Mouse (Mus musculus): ENCODE data around the gene Usp24.
"Not testable (repeated sequence)": the region's sequence is repeated elsewhere in the genome, so short reads cannot be mapped to it uniquely, and the experiment has no call there.

Gene Usp24

DNA sequence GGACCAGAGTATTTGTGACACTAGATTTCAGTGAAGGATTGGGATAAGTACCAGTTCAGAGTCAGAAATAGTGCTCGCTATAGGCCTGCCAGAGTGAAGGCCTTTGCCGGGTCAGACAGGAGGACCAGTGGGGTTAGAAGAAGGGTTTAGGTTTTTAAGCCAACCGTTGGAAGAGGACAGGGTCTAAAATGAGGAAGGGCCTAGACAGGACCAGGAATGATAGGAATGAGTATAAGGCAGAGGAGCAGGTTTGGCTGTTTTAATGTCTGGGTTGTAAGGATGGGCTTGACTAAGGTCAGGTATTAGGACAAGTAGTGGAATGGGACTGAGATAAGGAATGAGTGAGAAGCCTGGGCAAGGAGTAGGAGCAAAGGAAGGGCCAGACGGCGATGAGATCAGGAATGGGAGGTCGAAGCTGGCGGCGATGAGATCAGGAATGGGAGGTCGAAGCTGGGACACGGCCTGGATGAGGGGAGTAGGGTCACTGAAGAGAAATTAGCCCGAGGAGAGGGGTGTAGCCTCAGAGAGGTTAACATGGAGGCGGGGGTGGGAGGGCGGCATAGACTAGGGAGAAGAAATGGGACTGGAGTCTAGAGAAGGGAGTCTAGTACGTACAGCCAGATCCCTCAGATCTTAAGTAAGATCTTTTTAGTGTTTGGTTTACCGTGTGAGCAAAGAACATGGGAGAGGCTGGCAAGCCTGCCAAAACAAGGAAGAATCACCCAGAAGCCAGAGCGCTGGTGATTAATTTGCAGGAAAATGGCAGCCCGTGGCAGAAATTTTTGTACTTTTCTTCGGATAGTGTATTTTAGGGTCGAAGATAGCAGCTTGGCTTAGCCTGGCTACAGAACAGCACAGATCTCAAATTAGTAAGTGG lies 1.4 kb downstream of the Usp24 start:
- in situ Hi-C loops (cut with MboI; ENCODE audit: unreplicated experiment in 2 of 2), result no loop called here

DNA sequence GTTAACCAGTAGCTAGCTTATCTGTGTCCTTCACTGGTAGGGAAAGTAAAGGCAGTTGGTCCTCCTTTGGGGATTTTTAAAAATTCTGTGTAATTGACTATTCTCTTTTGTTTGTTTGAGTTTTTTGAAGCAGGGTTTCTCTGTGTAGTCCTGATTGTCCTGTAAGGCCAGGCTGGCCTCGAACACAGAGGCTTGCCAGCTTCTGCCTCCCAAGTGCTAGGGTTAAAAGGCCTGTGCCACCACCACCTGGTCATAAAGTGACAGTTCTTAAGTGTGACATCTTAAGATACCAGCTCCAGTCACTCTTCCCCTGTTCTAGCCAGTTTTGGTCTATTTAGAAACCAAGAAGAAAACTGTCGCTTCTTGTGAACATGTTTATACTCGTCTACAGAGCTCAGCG lies 2.2 kb downstream of the Usp24 start:
- in situ Hi-C loops (cut with MboI; ENCODE audit: unreplicated experiment in 2 of 2), result no loop called here

DNA sequence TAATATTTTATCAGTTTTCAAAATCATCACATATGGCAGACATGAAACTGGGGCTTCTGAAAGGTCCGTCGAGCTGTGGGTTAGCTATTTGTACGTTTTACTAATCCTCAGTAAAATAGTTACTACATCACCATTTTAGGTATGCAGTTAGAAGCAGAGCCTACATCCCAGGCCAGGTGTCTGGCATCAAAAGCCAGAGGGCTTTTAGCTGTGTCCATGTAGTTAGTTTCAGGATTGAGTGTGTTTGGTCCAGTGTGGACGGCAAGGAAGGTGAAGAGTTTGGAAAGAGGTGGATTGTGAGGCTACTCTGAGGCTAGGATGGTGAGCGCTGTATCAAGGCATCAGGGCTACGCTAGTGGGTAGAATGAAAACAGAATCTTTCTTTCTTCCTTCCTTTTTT lies 3.0 kb downstream of the Usp24 start:
- in situ Hi-C loops (cut with MboI; ENCODE audit: unreplicated experiment in 2 of 2), result no loop called here

DNA sequence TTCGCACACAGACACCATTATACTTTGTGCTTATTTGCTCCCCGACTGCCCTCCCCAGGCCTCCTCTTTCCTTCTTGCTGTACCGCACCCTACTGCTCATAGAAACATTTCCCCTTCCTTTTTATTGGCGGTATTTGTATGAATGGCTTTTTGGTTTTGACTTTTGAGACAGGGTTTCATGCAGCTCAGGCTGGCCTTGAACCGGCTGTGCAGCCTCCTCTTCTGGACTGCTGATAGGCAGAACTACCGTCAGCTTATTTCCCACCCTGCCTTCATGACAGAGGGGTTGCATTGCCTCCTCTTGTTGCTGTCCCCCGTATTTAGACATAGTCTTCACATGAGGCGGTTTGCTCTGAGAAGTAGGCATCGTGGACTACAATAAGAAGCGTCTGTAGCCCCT lies 6.8 kb downstream of the Usp24 start:
- in situ Hi-C loops (cut with MboI; ENCODE audit: unreplicated experiment in 2 of 2), result no loop called here

DNA sequence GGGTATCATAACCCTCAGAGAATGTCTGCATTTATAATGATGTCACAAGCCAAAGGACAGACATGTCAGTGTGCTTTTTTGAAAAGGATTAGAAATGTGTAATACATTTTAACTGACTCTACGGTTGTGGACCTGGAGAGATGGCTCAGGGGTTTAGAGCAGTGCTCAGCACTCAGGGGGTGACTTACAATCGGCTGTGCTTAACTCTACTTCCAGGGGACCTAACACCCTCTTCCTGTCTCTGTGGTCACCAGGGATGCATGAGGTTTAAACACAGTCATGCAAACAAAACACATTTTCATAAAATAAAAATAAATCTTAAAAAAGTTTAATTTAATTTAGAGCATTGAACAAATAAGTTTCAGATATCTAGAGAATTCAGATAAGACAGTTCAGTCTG lies 7.3 kb downstream of the Usp24 start:
- in situ Hi-C loops (cut with MboI; ENCODE audit: unreplicated experiment in 2 of 2), result no loop called here

DNA sequence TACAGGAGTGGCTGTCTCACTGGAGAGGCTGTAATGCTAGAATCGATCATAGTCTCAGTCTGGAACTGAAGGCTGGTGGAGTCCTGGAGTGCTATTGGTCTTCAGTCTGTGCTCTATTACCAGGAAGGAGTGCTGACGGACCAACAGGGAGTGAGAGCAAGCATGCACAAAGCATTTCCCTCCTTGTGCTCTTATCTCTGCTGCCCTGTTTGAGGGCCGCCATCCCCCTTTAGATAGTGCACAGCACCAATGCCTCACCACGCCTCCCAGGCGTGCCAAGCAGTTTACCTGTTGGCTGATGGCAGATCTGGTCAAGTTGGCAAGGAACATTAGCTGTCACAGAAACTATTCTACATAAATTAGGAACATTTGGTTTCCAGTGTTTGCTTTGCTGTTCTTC lies 11.4 kb downstream of the Usp24 start:
- in situ Hi-C loops (cut with MboI; ENCODE audit: unreplicated experiment in 2 of 2), result no loop called here

DNA sequence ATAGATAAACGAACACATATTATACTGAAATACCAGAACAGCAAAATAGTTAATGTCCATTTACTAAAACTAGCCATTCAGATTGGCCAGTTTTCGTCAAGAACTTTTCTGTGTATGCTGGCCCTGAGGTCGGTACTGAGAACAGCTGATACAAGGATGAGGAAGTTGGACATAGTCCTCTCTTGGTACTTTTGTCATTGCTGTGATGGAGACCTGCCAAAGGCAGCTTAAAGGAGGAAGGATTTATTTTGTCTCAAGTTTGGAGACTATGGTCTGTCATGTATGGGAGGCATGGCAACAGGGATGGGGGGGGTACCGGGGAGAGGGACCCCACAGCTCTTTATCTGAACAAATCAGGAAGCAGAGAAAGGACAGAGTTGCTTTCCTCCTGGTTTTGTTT lies 12.7 kb downstream of the Usp24 start:
- in situ Hi-C loops (cut with MboI; ENCODE audit: unreplicated experiment in 2 of 2), result no loop called here

DNA sequence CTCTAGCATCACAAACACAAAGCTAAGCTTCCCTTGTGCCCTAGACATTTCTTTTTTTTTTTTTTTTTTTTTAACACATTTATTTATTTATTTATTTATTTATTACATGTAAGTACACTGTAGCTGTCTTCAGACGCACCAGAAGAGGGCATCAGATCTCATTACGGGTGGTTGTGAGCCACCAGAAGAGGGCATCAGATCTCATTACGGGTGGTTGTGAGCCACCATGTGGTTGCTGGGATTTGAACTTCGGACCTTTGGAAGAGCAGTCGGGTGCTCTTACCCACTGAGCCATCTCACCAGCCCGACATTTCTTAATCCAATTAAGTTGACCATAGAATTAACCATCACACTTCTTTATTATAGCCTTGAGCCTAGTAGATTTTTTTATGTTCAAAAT lies 13.2 kb downstream of the Usp24 start:
- in situ Hi-C loops (cut with MboI; ENCODE audit: unreplicated experiment in 2 of 2), result not testable (repeated sequence)

DNA sequence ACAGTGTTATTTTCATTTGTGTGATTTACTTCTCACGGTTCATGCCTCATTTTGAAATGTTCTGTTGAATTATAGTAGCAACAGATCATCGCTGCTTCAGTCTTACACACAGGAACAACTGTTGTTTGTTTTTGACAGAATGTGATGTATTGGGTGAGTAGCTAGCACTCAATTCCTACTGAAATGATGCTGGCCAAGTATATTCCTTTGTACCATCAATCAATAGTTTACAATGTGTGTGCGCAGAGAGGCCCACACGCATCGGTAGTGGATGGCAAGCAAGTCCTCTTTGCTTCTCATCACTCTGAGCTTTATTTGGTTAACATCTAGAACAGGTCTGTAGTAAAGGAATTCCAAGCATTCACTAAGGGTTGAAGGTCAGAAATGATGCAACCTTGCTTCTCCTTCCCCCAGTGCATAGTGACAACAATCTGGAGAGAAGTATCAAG lies 14.4 kb downstream of the Usp24 start:
- in situ Hi-C loops (cut with MboI; ENCODE audit: unreplicated experiment in 2 of 2), result no loop called here

DNA sequence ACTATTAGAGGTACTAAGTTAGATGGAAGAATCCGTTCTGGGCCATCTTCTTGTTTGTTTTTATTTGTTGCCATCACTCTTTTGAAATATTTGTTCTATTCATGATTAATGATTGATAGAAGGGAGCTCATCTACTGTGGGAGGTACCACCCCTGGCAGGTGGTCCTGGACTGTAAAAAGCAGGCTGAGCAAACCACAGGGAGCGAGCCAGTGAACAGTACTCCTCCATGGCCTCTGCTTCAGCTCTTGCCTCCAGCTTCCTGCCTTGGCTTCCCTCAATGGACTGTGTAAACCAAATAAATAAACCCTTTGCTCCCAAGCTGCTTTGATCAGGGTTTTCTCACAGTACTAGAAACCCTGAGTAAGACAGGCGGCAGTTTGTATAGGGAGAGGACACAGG lies 17.1 kb downstream of the Usp24 start:
- in situ Hi-C loops (cut with MboI; ENCODE audit: unreplicated experiment in 2 of 2), result no loop called here

DNA sequence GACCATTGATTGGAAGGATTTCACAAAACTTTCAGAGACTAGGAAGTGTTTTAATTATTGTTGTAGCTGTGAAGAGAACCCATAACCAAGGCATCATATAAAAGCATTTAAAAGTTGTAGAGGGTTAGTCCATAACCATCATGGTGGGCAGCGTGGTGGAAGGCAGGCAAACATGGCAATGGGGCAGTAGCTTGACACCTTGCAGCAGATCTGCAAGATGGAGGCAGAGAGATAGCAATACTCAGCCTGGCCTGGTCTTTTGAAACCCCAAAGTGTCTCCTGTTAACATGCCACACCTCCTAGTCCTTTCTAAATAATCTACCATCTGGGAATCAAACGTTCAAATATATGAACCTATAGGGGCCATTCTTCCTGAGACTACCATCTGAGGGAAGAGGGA lies 17.6 kb downstream of the Usp24 start:
- in situ Hi-C loops (cut with MboI; ENCODE audit: unreplicated experiment in 2 of 2), result no loop called here

DNA sequence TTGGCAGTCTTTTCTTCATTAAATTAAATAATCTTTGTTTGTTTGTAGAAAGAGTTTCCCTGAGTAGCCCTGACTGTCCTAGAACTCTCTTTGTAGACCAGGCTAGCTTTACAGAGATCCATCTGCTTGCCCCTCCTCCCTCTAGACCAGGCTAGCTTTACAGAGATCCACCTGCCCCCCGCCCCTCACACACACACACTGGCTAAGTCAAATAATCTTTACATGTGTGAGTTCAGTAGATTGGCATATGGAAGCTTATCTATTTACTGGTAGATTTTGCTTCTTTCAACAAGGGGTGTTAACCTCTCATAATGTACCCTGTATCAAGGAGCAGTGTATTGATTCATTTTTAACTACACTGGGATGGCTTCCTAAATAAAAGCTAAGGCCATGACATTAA lies 19.8 kb downstream of the Usp24 start:
- in situ Hi-C loops (cut with MboI; ENCODE audit: unreplicated experiment in 2 of 2), result no loop called here

DNA sequence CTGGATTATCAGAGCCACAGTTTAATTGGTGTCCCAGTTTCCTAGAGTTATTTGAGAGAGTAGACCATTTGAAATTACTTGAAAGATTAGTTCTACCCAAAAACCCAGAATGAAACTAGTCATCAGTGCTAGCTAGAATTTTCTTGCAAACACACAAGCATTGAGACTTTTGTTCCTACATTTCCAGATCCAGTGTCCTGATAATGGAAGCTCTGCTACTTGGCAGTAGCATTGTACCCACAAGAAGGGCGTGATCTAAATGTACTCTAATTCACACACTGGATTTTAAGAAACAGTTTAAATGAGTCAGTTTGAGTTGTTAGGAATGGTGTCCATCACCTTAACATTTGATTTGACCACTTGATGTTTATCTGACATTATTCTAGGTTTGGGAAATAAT lies 31.7 kb downstream of the Usp24 start:
- in situ Hi-C loops (cut with MboI; ENCODE audit: unreplicated experiment in 2 of 2), result no loop called here

DNA sequence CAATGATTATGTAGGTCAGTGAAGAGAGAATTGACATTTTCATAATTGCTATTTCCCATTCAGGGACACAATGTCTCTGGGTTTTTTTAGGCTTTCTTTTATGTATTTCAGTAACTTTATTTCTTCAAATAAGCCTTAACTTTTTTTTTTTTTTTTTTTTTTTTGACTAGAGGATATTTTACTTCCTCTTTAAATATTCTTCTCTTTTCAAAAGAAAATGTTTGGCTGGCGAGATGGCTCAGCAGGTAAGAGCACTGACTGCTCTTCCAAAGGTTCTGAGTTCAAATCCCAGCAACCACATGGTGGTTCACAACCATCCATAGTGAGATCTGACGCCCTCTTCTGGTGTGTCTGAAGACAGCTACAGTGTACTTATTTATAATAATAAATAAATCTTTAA lies 39.0 kb downstream of the Usp24 start:
- in situ Hi-C loops (cut with MboI; ENCODE audit: unreplicated experiment in 2 of 2), result not testable (repeated sequence)

DNA sequence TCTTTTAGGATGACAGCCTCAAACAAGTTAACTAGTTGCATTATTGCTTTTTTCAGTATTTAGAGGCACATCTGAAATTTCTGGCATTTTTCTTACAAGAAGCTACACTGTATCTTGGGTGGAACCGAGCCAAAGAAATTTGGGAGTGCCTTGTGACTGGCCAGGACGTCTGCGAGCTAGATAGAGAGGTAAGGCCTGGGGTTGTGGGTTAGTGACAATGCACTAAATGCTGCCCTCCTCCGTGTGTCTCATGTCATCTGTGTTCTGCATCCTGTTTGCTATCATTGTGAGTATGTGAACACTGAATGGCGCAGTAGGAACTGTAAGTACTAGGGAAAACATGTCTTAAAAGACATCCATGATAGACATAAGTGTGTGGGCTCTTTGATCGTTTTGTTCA lies 54.0 kb downstream of the Usp24 start:
- in situ Hi-C loops (cut with MboI; ENCODE audit: unreplicated experiment in 2 of 2), result loop anchor here (10.0 kb wide), 4 partner anchors 1055 to 1465 kb away; partner anchors contain the start of gene Plpp3 (in 2 of the 2)

DNA sequence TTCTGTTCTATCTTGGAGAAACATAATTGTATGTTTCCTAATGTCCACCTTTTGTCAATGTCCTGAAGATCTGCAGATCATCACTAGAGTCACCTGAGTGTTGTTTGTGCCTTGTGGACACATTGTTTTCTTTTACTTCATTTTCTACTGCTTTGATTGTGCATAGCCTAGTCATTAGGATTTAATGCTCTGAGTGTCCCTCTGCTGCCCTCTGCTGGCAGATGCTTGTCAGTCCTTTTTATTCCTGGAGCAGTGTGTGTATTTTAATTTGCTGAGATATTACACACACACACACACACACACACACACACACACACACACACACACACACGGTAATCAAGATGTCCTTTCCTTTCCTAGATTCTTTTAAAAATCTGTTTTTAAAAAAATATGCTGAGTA lies 59.8 kb downstream of the Usp24 start:
- in situ Hi-C loops (cut with MboI; ENCODE audit: unreplicated experiment in 2 of 2), result loop anchor here (5.0 to 25.0 kb wide), 7 partner anchors 149 to 1471 kb away; partner anchors contain the start of gene Plpp3 (in 2 of the 2)

DNA sequence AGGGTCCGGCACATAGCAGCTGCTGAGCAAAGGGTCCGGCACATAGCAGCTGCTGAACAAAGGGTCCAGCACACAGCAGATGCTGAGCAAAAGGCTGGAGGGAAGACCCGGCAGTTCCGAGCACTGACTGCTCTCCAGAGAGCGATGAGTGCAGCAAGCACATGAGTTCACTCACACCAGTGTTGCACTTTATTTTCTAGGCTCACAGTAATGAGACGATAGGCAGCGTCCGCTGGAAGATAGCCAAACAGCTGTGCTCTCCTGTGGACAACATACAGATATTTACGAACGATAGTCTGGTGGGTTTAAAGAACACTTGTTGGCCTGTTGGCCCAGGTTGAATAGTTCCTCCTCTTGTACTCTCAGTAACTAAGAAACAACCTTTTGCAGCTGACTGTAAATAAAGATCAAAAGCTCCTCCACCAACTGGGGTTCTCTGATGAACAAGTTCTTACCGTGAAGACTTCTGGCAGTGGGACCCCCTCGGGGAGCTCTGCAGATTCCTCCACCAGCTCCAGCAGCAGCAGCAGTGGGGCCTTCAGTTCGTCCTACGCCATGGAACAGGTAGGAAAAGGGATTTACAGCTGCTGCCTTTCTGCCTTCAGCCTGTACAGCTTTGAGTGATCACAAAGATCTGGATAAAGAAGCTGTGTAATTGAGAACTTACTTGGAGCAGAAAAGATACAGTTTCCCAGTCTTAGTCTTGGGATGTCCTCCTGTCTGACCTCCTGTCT lies 63.0 kb downstream of the Usp24 start:
- in situ Hi-C loops (cut with MboI; ENCODE audit: unreplicated experiment in 2 of 2), result loop anchor here (5.0 to 25.0 kb wide), 7 partner anchors 152 to 1474 kb away; partner anchors contain the start of gene Plpp3 (in 2 of the 2)

DNA sequence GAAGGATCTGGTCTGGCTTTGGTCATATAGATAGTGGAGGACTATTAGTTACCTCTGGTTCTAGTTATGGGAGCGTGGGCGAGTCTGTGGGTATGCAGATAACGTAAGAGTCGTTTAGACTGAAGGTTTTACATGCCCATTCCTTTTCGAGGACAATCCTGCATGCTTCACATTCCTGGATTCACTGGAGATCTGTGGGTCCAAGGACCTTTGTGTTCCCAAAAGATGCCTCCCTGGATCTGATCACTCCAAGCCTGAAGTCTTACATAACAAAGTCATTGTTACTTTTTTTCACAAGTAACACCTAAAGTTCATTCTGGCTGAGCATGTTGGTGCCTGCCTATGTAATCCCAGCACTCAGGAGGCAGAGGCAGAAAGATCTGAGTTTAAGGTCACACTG lies 65.1 kb downstream of the Usp24 start:
- in situ Hi-C loops (cut with MboI; ENCODE audit: unreplicated experiment in 2 of 2), result loop anchor here (25.0 kb wide), 2 partner anchors 444 to 1069 kb away; no protein-coding TSS in a partner anchor

DNA sequence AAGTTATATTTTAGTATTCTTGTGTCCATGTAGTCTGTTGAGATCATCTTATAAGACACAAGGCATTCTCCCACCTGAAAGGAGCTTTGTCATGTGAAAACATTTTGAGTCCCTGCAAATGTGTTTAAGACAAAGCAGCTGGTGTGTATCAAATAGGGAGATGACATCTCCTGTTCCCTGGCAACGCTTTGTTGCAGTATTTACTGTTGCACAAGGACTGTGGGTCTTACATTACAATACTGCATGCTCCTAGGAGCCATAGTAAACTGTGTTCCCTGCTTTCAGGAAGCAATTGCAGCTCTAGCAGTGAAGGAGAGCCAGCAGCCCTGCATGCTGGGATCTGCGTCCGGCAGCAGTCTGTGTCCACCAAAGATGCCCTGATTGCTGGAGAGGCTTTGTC lies 73.9 kb downstream of the Usp24 start:
- in situ Hi-C loops (cut with MboI; ENCODE audit: unreplicated experiment in 2 of 2), result loop anchor here (25.0 kb wide), 2 partner anchors 453 to 1078 kb away; no protein-coding TSS in a partner anchor

DNA sequence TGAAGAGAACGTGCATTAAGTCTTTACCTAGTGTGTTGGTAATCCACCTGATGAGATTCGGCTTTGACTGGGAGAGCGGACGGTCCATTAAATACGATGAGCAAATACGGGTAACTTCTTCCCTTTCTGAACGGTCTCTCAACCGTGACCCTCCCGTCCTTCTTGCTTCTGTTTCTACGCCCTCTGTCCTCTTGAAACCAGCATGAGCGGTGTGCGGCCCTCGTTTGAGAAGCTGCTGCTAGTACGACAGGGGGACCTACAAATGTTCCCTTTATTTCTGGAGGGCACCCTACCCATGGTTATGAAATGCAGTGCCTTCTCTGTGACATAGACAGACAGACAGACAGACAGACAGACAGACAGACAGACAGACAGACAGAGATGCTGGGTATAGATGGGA lies 93.6 kb downstream of the Usp24 start:
- in situ Hi-C loops (cut with MboI; ENCODE audit: unreplicated experiment in 2 of 2), result no loop called here

DNA sequence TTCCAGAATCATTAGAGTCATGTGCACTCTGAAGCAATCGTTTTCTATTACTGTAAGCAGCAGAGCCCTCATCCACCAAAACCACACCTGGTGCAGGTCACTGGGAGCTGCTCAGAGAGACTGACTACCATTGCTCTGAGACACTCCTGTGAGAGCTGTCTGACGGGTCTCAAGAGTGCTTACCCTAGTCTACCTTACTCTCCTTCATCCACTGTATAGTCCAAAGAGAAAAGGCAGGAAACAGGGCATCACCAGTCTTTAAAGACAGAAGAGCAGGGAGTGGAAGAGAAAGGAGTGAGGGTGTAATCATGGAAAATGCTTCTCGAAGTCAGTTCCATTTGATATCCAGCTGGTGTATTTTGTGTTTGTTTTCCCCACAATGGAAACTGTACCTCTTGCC lies 103.2 kb downstream of the Usp24 start:
- in situ Hi-C loops (cut with MboI; ENCODE audit: unreplicated experiment in 2 of 2), result no loop called here

DNA sequence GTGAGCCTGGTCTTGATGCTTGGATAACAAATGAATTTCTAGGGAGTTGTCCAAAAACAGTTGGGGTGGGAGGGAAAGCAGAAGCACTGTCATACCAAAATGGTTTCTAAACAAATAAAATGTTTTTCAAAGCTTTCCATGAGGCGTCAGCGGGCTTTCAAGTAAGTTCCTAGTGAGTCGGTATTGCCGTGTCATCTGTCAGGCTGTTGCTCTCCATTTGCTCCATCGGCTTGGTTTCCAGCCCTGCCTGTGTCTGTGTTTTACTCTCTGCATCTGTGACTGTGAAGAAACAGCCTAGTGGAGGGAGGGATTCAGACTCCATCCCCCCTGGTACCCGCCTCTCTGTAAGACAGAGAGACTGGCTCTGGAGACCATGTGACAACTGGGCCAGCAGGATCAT lies 103.8 kb downstream of the Usp24 start:
- in situ Hi-C loops (cut with MboI; ENCODE audit: unreplicated experiment in 2 of 2), result no loop called here

Measured in v-Abl transformed pro-B cells (cell line).